Mouse (Mus musculus) megakaryocyte, embryonic 14.5 days (primary cell): ENCODE results near the gene Gbe1.

Experiments used
- FLI1 ChIP-seq: IDR thresholded peaks from 2 replicates; pipeline ENCODE4 v1.6.1; 2012; ENCODE audit warnings: low read length, inconsistent platforms, mixed read lengths
- GATA1 ChIP-seq: IDR thresholded peaks from 3 replicates; pipeline ENCODE4 v1.6.1; 2012; ENCODE audit warnings: mixed read lengths, low read length, inconsistent platforms, borderline replicate concordance

DNA sequence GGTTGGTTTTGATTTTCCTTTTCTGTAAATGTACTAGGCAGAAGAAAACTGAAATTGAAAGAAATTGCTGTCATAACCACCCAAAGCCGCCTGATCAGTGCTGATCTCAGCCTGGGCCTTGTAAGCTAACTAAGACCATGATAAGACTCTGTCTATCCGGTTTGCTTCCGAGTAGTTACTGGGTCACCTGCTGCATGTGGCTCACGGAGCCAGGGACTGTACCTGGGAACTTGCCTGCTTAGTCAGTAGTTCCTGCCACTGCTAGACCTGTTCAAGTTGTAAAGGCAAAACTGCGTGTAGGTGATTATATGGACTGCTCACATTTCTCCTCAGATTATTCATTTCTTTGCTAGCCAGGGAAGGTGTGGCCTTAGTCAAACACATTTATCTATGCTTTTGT is 21.1 kb downstream of the Gbe1 start:
- TF ChIP-seq GATA1 (no peak), FLI1 (no peak)
